In genomic region chr6:136172801-136173190, GRCm38 (mm10) we compare ENCODE assay signal across 9 mouse cellular contexts. TPM values are rescaled to one million over a fixed set of nuclear protein-coding genes. Genes with fewer than 3 reads are reported as not detected.
A peak's percentile ranks its signal among the peaks of the same experiment; 100 is the strongest.
DNase-seq lines count a peak whose midpoint lies in the region; ATAC-seq lines count a peak whose summit lies in the region.
"Had no signal": no experiment of that assay in that cellular context is flagged by ENCODE, and none has a peak within 500 bp of the region (broad histone marks: within the 10 kb centered on the region; RNA-seq: fewer than 3 reads in every experiment).

No protein-coding gene starts in this region.

- WGBS in limb, embryonic 12.5 days = under 1% methylated on average over 15 of the region's 15 CpGs

- H3K4me3 ChIP-seq in limb, embryonic 12.5 days (replicated peaks) = peak overlapping the region; percentile 52

- no peak overlapping the region for H3K9ac ChIP-seq in limb, embryonic 12.5 days (replicated peaks)

- no peaks in the 10 kb centered on the region for H3K9me3 ChIP-seq in limb, embryonic 12.5 days

- DNase-seq in heart, adult 11 months = peak; percentile 44
- DNase-seq in heart, adult 18-20 months = no peak
- DNase-seq in ovary, postnatal 36 days (ENCODE audit: low spot score) = peak; percentile 13
- DNase-seq in ovary, adult 18-20 months (ENCODE audit: low spot score) = no peak
- DNase-seq in natural killer cell, adult 2 months (ENCODE audit: low spot score in 2 of 2) = no peak
- DNase-seq in spleen, postnatal 4 days (ENCODE audit: low spot score in 2 of 2) = no peak

- H3K36me3 ChIP-seq in limb, embryonic 12.5 days = no peaks in the 10 kb centered on the region

- 0 out of 2 replicates have a peak, but pooled peaks have one; percentile 31 for ATAC-seq in limb, embryonic 12.5 days (ENCODE audit: insufficient number of reproducible peaks, insufficient read depth, low FRiP score, low TSS enrichment, low read depth)
- ATAC-seq in megakaryocyte, adult 5-6 weeks (ENCODE audit: poor library complexity, severe bottlenecking) = no peak

- H3K4me1 ChIP-seq in limb, embryonic 12.5 days (replicated peaks) = peaks cover 7% of the 10 kb centered on the region; the same call in 1 of the 2 replicates

- H3K27ac ChIP-seq in limb, embryonic 12.5 days = no peak overlapping the region
- H3K27ac ChIP-seq: macrophage had no signal

- peaks cover 61% of the 10 kb centered on the region for H3K27me3 ChIP-seq in limb, embryonic 12.5 days

- peak overlapping the region; percentile 95 for H3K4me2 ChIP-seq in limb, embryonic 12.5 days

RNA-seq across cellular contexts. Expression of gene Grin2b, which starts 0.5 kb away (rescaled TPM):
- total RNA-seq in heart, adult 18-20 months (2021) = under 1 TPM in 1 of 2 experiments, not detected in 1; under 0.01 TPM
- 0.97 and 1.8 TPM in 2 replicates for polyA plus RNA-seq in limb, embryonic 12.5 days (2016; fragmentation: Nextera tagmentation; extraction: Ambion mirVana)
- total RNA-seq in megakaryocyte, adult 5-6 weeks (2015) = not detected in 2 replicates
- not detected in 2 replicates for total RNA-seq in megakaryocyte, adult 5-6 weeks (2017)
- polyA plus RNA-seq: macrophage had no signal

Comparison
In these comparisons a context has a peak if more than half of its experiments do, and no peak if none do; other contexts are left out.
1. DNase-seq: peak in heart, adult 11 months (single experiment) and ovary, postnatal 36 days (single experiment); none in heart, adult 18-20 months (0 of 2), ovary, adult 18-20 months (single experiment), natural killer cell, adult 2 months (0 of 2) and spleen, postnatal 4 days (0 of 2).